Mouse (Mus musculus) urinary bladder, postnatal 14 days (tissue): Measurements from ENCODE around the gene Erich6b.

Experiments used
- DNase-seq: peaks from one replicate; pipeline ENCODE4 v3.0.0; 2021; ENCODE audit warnings: low spot score

Erich6b gene

DNA sequence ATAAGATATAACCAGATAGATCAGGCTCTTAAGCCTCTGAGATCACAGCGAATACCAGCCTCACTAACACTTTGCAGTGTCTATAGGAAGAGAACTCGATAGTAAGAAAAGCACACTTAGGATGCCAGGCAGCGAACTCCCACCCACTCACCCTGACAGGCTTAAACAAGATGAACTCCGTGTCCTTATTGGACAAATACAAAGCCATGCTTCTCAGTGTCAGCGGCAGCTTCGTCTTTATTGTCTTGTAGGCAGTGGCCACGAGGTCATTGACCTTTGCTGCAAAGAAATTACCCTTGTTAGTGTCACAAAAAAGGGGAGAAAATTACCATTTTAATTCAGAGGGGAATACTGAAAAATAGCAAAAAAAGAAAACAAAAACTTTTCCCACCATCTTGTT is 65.7 kb downstream of the Erich6b start:
- no peak for DNase-seq

DNA sequence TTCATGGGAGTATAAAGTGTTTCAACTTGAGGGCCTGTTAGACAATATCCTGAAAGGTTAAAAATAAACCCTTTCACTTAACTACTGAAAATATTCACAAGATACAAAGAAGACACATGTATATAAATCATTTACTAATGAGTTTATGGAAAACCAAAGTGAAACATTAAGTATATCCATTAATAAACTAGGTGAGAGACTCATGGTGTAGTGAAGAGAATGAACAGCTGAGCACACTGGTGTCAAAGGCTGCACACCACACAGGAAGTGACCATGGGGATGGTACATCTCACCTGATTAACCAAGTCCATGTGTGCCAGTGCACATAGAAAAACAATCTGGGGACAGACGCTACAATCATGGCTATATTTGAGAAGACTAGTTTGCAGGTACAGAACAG is 66.9 kb downstream of the Erich6b start:
- DNase-seq = no peak

DNA sequence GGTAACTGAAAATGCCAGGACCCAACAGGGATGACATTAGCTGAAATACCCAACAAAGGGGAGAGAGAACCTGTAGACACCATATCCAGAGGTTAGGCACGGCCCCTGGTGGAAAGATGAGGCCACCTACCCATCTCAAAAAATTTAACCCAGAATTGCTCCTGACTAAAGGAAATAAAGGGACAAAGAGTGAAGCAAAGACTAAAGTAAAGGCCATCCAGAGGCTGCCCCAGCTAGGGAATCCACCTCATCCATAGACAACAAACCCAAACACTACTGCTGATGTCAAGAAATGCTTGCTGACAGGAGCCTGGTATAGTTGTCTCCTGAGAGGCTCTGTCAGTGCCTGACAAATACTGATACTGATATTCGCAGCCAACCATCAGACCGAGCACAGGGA is 69.7 kb downstream of the Erich6b start:
- DNase-seq = no peak

DNA sequence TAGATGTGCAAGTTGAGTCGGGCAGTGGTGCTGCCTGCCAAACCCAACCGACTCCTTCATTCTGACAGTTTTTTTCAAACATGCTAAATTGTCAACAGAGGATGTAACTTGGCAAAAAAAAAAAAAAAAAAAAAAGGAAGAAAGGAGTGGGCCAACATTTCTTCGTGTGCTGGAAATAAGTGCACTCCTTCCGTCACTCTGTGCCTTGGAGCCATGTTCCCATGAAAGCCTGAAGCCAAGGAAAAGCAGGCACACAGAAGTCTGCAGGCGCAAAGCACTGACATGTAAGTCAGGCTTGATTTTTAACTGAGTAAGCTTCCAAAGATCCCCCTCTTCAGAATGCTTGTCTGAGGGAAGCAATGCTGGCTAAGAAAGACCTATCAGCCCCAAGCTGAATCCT is 70.6 kb downstream of the Erich6b start:
- DNase-seq = no peak

DNA sequence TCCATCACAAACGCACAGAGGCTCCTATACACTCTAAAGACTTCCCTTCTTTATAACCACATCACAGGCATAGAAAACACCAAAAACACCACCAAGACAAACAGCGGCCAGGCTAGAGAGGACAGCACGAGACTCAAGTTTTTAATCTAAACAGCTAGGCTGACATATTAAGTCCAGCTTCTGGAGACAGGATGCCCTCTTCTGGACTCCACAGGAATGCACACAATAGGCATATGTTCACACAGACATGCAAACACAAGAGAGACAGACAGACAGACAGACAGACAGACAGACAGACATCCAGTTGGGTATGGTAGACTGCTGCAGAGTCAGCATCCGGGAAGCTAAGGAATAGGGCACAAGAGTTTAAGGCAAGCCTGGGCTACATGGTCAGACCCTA is 71.6 kb downstream of the Erich6b start:
- DNase-seq = no peak

DNA sequence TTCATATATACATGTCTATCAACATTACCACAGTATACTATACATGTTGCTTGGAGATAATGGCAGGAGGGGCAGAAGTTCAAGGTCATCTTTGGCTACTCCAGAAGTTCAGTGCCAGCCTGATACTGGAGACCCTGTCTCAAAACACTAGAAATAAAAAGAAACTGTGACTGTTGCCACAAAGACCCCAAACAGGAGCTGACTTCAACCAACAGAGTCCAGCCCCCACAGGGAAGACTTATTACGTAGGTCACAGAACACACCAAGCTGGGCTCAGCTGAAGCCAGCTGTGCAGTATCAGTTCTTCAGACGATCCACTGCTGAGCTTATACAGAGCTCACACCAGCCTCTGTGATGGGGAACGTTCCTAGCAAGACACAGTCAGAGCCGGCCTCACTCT is 74.4 kb downstream of the Erich6b start:
- no peak for DNase-seq
